1 mouse cellular context compared by ENCODE assay signal in the genomic region with DNA sequence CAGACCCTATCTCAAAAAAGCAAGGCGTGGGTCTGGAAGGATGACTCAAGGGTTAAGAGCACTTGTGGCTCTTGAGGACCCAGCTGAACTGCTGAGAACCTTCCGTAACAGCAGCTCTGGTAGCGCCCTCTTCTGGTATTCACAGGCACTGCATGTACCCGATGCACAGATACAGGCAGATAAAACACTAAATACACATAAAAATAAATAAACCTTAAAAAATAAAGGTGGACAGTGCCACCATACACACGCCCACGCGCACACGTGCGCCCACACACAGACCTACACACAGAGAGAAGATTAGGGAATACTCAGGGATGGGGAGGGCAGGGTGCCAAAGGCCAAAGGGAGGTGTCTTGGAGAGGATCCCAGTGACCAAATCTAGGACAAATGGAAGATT.
A peak's percentile ranks its signal among the peaks of the same experiment; 100 is the strongest.
TF ChIP-seq lines count a peak whose summit lies in the region.

No protein-coding gene starts in this region.

TF ChIP-seq in CH12.LX, 34 proteins besides CTCF, POLR2A, EP300 and RAD21:
- TF ChIP-seq NRF1 (IDR thresholded peaks at IDR 0.05; ENCODE audit: low read depth, low read length) (no peak), JUND (conservative IDR thresholded peaks at IDR 0.05; ENCODE audit: low read depth, low read length) (no peak), POLR2AphosphoS2 (IDR thresholded peaks at IDR 0.05; ENCODE audit: low read depth, low read length) (no peak), BHLHE40 (IDR thresholded peaks at IDR 0.05; ENCODE audit: low read depth, low read length) (no peak), NELFE (IDR thresholded peaks at IDR 0.05; ENCODE audit: low read depth, low read length) (no peak), ZMIZ1 (IDR thresholded peaks at IDR 0.05; ENCODE audit: low read depth, low read length) (no peak), SMC3 (IDR thresholded peaks at IDR 0.05; ENCODE audit: low read depth, low read length) (peak; percentile 78), MEF2A (IDR thresholded peaks at IDR 0.05; ENCODE audit: borderline replicate concordance, low read depth, low read length) (no peak)
